Mouse (Mus musculus) midbrain, embryonic 11.5 days (tissue): ENCODE data around the gene Abcd1. TPM values are rescaled to one million over a fixed set of nuclear protein-coding genes. Genes with fewer than 3 reads are reported as not detected.
A peak's percentile ranks its signal among the peaks of the same experiment; 100 is the strongest.

ENCODE experiments used
- ATAC-seq: fragments of 200-750 bp; cut with Nextera tagmentation; 2 replicates; pipeline ENCODE4 v1.8.0; 2017; ENCODE audit warnings: moderate TSS enrichment, moderate library complexity; ENCODE audit not compliant: low FRiP score
- DNase-seq: peaks from one replicate; pipeline ENCODE4 v3.0.0; 2015; ENCODE audit warnings: low spot score; ENCODE audit errors: missing footprints
- H3K27ac ChIP-seq: fragments of 300-500 bp; sonication (generic); 2 replicates; pipeline ENCODE4 v1.5.1; 2014; ENCODE audit warnings: low read depth, low read length
- H3K27me3 ChIP-seq: fragments of 300-500 bp; sonication (generic); 2 replicates; pipeline ENCODE4 v1.6.1; 2014; ENCODE audit warnings: mild to moderate bottlenecking, low read length, moderate library complexity, mixed read lengths; ENCODE audit not compliant: control insufficient read depth, insufficient read depth
- H3K36me3 ChIP-seq: fragments of 300-500 bp; sonication (generic); 2 replicates; pipeline ENCODE4 v1.6.1; 2014; ENCODE audit warnings: mild to moderate bottlenecking, low read length, moderate library complexity, mixed read lengths; ENCODE audit not compliant: control insufficient read depth, insufficient read depth
- H3K4me1 ChIP-seq: fragments of 300-500 bp; sonication (generic); 2 replicates; pipeline ENCODE4 v1.6.1; 2014; ENCODE audit warnings: low read length; ENCODE audit not compliant: control insufficient read depth, insufficient read depth
- H3K4me2 ChIP-seq: fragments of 300-500 bp; sonication (generic); 2 replicates; pipeline ENCODE4 v1.6.1; 2014; ENCODE audit warnings: mild to moderate bottlenecking, moderate library complexity
- H3K4me3 ChIP-seq: fragments of 300-500 bp; sonication (generic); 2 replicates; pipeline ENCODE4 v1.5.1; 2014; ENCODE audit warnings: low read depth, low read length
- H3K9ac ChIP-seq: fragments of 300-500 bp; sonication (generic); 2 replicates; pipeline ENCODE4 v1.6.1; 2014; ENCODE audit warnings: low read length
- H3K9me3 ChIP-seq: fragments of 300-500 bp; sonication (generic); 2 replicates; pipeline ENCODE4 v1.6.1; 2016; ENCODE audit warnings: low read length; ENCODE audit not compliant: control insufficient read depth
- WGBS: fragments of 180-500 bp; shearing (Covaris S2); extraction: QIAGEN DNeasy Blood & Tissue Kit; methylation state at CpG from one replicate; pipeline ENCODE4 v1.1.7; 2014; 5-methylcytosine and 5-hydroxymethylcytosine counted together
- polyA plus RNA-seq: library from polyadenylated mRNA; unstranded; fragments of >200 nt; fragmentation: Nextera tagmentation; extraction: Ambion mirVana; gene quantifications from 2 replicates; pipeline ENCODE4 v1.2.1, GENCODE M21; 2014

Abcd1 gene
- polyA plus RNA-seq, 1 experiment from 2014 or later, result 7.1 TPM

- Histone ChIP-seq H3K27ac (0 out of 2 replicates have a peak overlapping the region, but pooled peaks have one; percentile 40), H3K4me2 (peak overlapping the region; percentile 41), H3K27me3 (no peaks in the 10 kb centered on the region), H3K9me3 (no peaks in the 10 kb centered on the region), H3K4me3 (peak overlapping the region; percentile 52), H3K4me1 (peaks cover 2% of the 10 kb centered on the region; the same call in 1 of the 2 replicates), H3K36me3 (no peaks in the 10 kb centered on the region), H3K9ac (peak overlapping the region; percentile 74)
- DNase-seq (no peak), ATAC-seq (no peak)
- 20% methylated on average over 21 of the region's 22 CpGs for WGBS
Observed at GRCm38 (mm10) chrX:73787225-73787558, 70.8 kb downstream of the Abcd1 start.

Other genes with a start within 250 kb of the Abcd1 start
- gene Bgn, start 233.0 kb upstream of the Abcd1 start, polyA plus RNA-seq, result 42.1 and 43.4 TPM in 2 replicates
- gene Atp2b3, start 213.5 kb upstream of the Abcd1 start, polyA plus RNA-seq, result 0.25 and 0.30 TPM in 2 replicates
- 1.7 and 2.1 TPM in 2 replicates for gene Dusp9, start 77.2 kb upstream of the Abcd1 start, polyA plus RNA-seq
- 13.0 and 14.5 TPM in 2 replicates for gene Pnck, start 56.5 kb upstream of the Abcd1 start, polyA plus RNA-seq
- 6.0 and 6.6 TPM in 2 replicates for gene Slc6a8, start 43.4 kb upstream of the Abcd1 start, polyA plus RNA-seq
- gene Bcap31, start 422 bp upstream of the Abcd1 start, polyA plus RNA-seq, result 144 and 154 TPM in 2 replicates
- not detected in 2 replicates for gene Plxnb3, start 40.5 kb downstream of the Abcd1 start, polyA plus RNA-seq
- 0.72 and 0.78 TPM in 2 replicates for gene Srpk3, start 57.8 kb downstream of the Abcd1 start, polyA plus RNA-seq
- 182 and 185 TPM in 2 replicates for gene Idh3g, start 70.3 kb downstream of the Abcd1 start, polyA plus RNA-seq
- 123 and 125 TPM in 2 replicates for gene Ssr4, start 70.4 kb downstream of the Abcd1 start, polyA plus RNA-seq
- gene Pdzd4, start 108.4 kb downstream of the Abcd1 start, polyA plus RNA-seq, result 0.86 and 1.1 TPM in 2 replicates
- not detected in 2 replicates for gene Avpr2, start 175.5 kb downstream of the Abcd1 start, polyA plus RNA-seq
- 18.3 and 21.3 TPM in 2 replicates for gene L1cam, start 179.5 kb downstream of the Abcd1 start, polyA plus RNA-seq
- 1.7 and 2.1 TPM in 2 replicates for gene Arhgap4, start 205.3 kb downstream of the Abcd1 start, polyA plus RNA-seq
- 117 and 121 TPM in 2 replicates for gene Naa10, start 205.3 kb downstream of the Abcd1 start, polyA plus RNA-seq
- gene Renbp, start 214.3 kb downstream of the Abcd1 start, polyA plus RNA-seq, result 14.4 and 17.6 TPM in 2 replicates
- 74.5 and 75.1 TPM in 2 replicates for gene Hcfc1, start 249.8 kb downstream of the Abcd1 start, polyA plus RNA-seq